Mouse (Mus musculus) hematopoietic stem cell, adult 5-6 weeks (primary cell): ENCODE measurements at regions not wholly inside any gene's neighbourhood (a gene's known extent, or its start where the extent isn't known, plus 50 kb on each side); places are given as distances from the start of the nearest gene placed in this dataset.
A peak's percentile ranks its signal among the peaks of the same experiment; 100 is the strongest.

ENCODE experiments used
- ATAC-seq, 2 experiments: fragments of 125-278 bp in 1 of 2; replicated peaks in 1 of 2; 2 replicates each; pipeline ENCODE4 v1.8.0; 2016 to 2017; ENCODE audit warnings: inconsistent platforms in 2 of 2, mild to moderate bottlenecking in 2 of 2, moderate number of reproducible peaks in 2 of 2, low read depth in 1 of 2, moderate TSS enrichment in 1 of 2; ENCODE audit not compliant: low FRiP score in 2 of 2, poor library complexity in 2 of 2, severe bottlenecking in 2 of 2, insufficient read depth in 1 of 2, low TSS enrichment in 1 of 2

GRCm38 (mm10) chr2:9553313-9553712, 327.7 kb upstream of the 4930412O13Rik start:
- ATAC-seq, result no peak

- no peak for ATAC-seq
These were observed 316.5 kb upstream of the 4930412O13Rik start for GRCm38 (mm10) chr2:9564487-9565043.

- ATAC-seq, result no peak
These were observed 311.8 kb upstream of the 4930412O13Rik start for GRCm38 (mm10) chr2:9569220-9569619.

- peak in 1 of 2 experiments; percentile 49; a peak in 1 of 4 replicates for ATAC-seq
These were observed 306.9 kb upstream of the 4930412O13Rik start for GRCm38 (mm10) chr2:9574196-9574595.

GRCm38 (mm10) chr2:9574651-9575050, 306.4 kb upstream of the 4930412O13Rik start:
- ATAC-seq, result no peak

GRCm38 (mm10) chr2:9577868-9578267, 303.2 kb upstream of the 4930412O13Rik start:
- ATAC-seq, result no peak

- ATAC-seq, result no peak
These were observed 293.7 kb upstream of the 4930412O13Rik start for GRCm38 (mm10) chr2:9587389-9587788.

GRCm38 (mm10) chr2:9589200-9589599, 291.9 kb upstream of the 4930412O13Rik start:
- ATAC-seq, result no peak

GRCm38 (mm10) chr2:9592531-9592930, 288.5 kb upstream of the 4930412O13Rik start:
- no peak for ATAC-seq

- peak; percentile 98 to 99 for ATAC-seq
These were observed 287.1 kb upstream of the 4930412O13Rik start for GRCm38 (mm10) chr2:9593931-9594330.

GRCm38 (mm10) chr2:9595236-9595850, 285.7 kb upstream of the 4930412O13Rik start:
- ATAC-seq, result no peak

GRCm38 (mm10) chr2:9596135-9596534, 284.9 kb upstream of the 4930412O13Rik start:
- ATAC-seq, result no peak

GRCm38 (mm10) chr2:9604984-9605383, 276.1 kb upstream of the 4930412O13Rik start:
- no peak for ATAC-seq

- no peak for ATAC-seq
These were observed 273.5 kb upstream of the 4930412O13Rik start for GRCm38 (mm10) chr2:9607547-9607946.

GRCm38 (mm10) chr2:9614415-9614814, 266.6 kb upstream of the 4930412O13Rik start:
- ATAC-seq, result no peak

- ATAC-seq, result no peak
These were observed 264.8 kb upstream of the 4930412O13Rik start for GRCm38 (mm10) chr2:9616292-9616691.

- no peak for ATAC-seq
These were observed 260.5 kb upstream of the 4930412O13Rik start for GRCm38 (mm10) chr2:9620303-9621244.

- peak; percentile 39 to 76; a peak in 2 of 4 replicates for ATAC-seq
These were observed 257.4 kb upstream of the 4930412O13Rik start for GRCm38 (mm10) chr2:9623702-9624101.
